Mouse (Mus musculus) heart, adult 2 months (tissue): ENCODE measurements around the gene Tap1.

Experiments used
- CTCF ChIP-seq: fragments of 200-600 bp; IDR thresholded peaks from 2 replicates; pipeline ENCODE4 v1.8.1; 2022; ENCODE audit warnings: antibody characterized with exemption, mild to moderate bottlenecking, moderate library complexity
- EP300 ChIP-seq: fragments of 200-500 bp; IDR thresholded peaks from 2 replicates; pipeline ENCODE4 v1.6.1; 2011; ENCODE audit warnings: low read depth, low read length, control low read depth; ENCODE audit not compliant: insufficient read depth
- POLR2A ChIP-seq: fragments of 200-500 bp; IDR thresholded peaks from 2 replicates; pipeline ENCODE4 v1.6.1; 2011; ENCODE audit warnings: mild to moderate bottlenecking, low read depth, low read length, control low read depth; ENCODE audit not compliant: insufficient read depth

- TF ChIP-seq POLR2A (no peak), CTCF (no peak), EP300 (no peak)
Observed at GRCm38 (mm10) chr17:34183564-34184219, 3.7 kb upstream of the Tap1 start.
